Mouse (Mus musculus) G1E (cell line): Measurements from ENCODE around the gene Klhl29.

Source experiments
- CTCF ChIP-seq: IDR thresholded peaks from 2 replicates; pipeline ENCODE4 v1.5.1; 2012; ENCODE audit warnings: low read depth, low read length, inconsistent platforms, mixed read lengths
- GATA1 ChIP-seq: IDR thresholded peaks from 2 replicates; pipeline ENCODE4 v1.6.1; 2012; ENCODE audit warnings: borderline replicate concordance, low read length, inconsistent platforms, mixed read lengths
- POLR2AphosphoS5 ChIP-seq: IDR thresholded peaks from 2 replicates; pipeline ENCODE4 v1.6.1; 2012; ENCODE audit warnings: low read depth, low read length, inconsistent platforms; ENCODE audit not compliant: insufficient replicate concordance
- TAL1 ChIP-seq: conservative IDR thresholded peaks from 2 replicates; pipeline ENCODE4 v1.6.1; 2012; ENCODE audit warnings: low read depth, low read length, inconsistent platforms, mixed read lengths

DNA sequence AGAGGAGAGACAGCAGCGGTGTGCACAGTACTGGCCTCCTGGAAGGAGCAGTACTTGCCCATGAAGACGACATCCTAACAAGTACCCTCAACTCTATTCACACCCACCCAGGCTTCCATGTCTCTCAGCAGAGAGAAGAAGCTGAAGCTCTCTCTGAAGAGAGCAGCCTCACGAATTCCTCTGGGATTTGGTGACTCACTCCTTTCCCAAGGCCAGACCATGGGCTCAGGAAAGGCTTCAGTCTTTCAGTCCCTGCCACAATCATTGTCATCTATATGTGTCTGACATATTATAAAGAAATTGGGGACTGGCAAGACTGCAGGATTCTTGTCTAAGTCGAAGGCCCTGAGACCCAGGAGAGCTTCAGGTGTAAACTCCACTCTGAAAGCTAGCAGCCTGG lies 213.9 kb downstream of the Klhl29 start:
- TF ChIP-seq CTCF (no peak), GATA1 (no peak), POLR2AphosphoS5 (no peak), TAL1 (no peak)
